Mouse (Mus musculus) kidney, adult 10 weeks (tissue): ENCODE data around the gene Gm7945. TPM values are rescaled to one million over a fixed set of nuclear protein-coding genes. Genes with fewer than 3 reads are reported as not detected.

ENCODE experiments used
- polyA plus RNA-seq: library from polyadenylated mRNA; stranded (reverse); fragments of 350-450 nt; fragmentation: Illumina TruSeq; extraction: RNeasy Lipid Tissue Mini Kit (QIAGEN cat#74804); gene quantifications from one replicate; pipeline ENCODE4 v1.2.3, GENCODE M21; 2014; ENCODE audit warnings: low read depth, low replicate concordance

Gene Gm7945
- polyA plus RNA-seq = not detected

DNA sequence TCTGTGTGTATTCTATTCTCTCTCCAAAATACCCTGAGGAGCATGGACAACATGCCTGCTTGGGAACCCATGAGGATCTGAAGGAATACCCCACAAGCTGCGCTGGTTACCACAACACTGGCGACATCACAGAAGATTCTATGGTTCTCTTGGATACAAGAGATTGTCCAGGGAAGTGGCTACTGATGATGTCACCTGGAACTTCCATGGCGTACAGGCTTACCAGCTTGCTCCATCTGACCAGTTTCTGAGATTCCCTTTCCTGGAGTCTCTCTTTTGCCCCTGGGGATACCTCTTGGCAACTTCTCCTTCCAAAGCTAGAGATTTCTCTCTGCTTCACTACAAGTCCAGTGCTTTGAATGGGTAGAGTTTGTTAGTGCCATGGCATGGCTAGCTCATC is at the start of gene Gm7945:
TSS of gene Gm7945 (minus strand) at position 101 of the 400 bp plus-strand sequence.

DNA sequence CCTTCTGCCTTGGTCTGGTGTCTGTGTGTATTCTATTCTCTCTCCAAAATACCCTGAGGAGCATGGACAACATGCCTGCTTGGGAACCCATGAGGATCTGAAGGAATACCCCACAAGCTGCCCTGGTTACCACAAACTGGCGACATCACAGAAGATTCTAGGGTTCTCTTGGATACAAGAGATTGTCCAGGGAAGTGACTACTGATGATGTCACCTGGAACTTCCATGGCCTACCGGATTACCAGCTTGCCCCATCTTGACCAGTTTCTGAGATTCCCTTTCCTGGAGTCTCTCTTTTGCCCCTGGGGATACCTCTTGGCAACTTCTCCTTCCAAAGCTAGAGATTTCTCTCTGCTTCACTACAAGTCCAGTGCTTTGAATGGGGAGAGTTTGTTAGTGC is 22.0 kb upstream of the Gm7945 start, which contains the start of gene Gm6482:
TSS of gene Gm6482 (minus strand) at position 101 of the 400 bp plus-strand sequence.

DNA sequence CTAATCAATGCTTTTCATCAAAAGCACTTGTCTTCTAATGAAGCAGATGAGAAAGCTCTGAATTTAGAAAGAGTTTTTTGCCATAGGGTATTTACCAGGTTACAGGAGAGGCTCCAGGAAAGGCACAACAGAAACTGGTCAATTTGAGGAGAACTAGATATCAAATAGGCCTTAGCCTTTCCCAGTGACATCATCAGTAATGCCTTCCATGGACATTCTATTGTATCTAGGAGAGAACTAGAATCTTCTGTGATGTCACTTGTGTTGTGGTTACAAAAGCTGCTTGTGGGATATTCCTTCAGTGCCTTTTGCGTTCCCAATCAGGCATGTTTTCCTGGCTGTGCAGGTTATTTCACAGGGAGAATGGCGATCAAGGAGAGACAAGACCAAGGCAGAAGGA is 37.9 kb downstream of the Gm7945 start, which contains the start of gene Gm5798:
TSS of gene Gm5798 (plus strand) at position 301 of the 400 bp plus-strand sequence.

Other genes with a start within 250 kb of the Gm7945 start
- 1.1 TPM for gene Mbl1, start 234.9 kb downstream of the Gm7945 start, polyA plus RNA-seq
- not detected for gene Sftpd, start 201.2 kb downstream of the Gm7945 start, polyA plus RNA-seq
- gene Gm2832, start 107.6 kb downstream of the Gm7945 start, polyA plus RNA-seq = not detected
- gene Gm5798, start 37.8 kb downstream of the Gm7945 start, polyA plus RNA-seq = not detected
- gene Gm6482, start 21.9 kb upstream of the Gm7945 start, polyA plus RNA-seq = not detected
- gene Gm7954, start 67.1 kb upstream of the Gm7945 start, polyA plus RNA-seq = not detected
- not detected for gene Gm3486, start 103.1 kb upstream of the Gm7945 start, polyA plus RNA-seq
- gene Gm7970, start 169.2 kb upstream of the Gm7945 start, polyA plus RNA-seq = not detected
- gene 1700049E17Rik2, start 186.8 kb upstream of the Gm7945 start, polyA plus RNA-seq = not detected
- gene Gm3072, start 238.2 kb upstream of the Gm7945 start, polyA plus RNA-seq = not detected